In genomic region chr4:140531024-140531423, GRCm38 (mm10) we compare ENCODE assay signal across 7 mouse cellular contexts.
DNase-seq lines count a peak whose midpoint lies in the region; ATAC-seq and TF ChIP-seq lines count a peak whose summit lies in the region.

No protein-coding gene starts in this region.

- no peak for ATAC-seq in midbrain, embryonic 16.5 days
- ATAC-seq in kidney, postnatal 0 days (replicated peaks; ENCODE audit: low FRiP score, low read depth): peak; percentile 70
- ATAC-seq in forebrain, embryonic 14.5 days: no peak

- H3K9ac ChIP-seq in midbrain, embryonic 16.5 days (ENCODE audit: low read depth, low read length): no peak overlapping the region
- no peak overlapping the region for H3K9ac ChIP-seq in kidney, postnatal 0 days (ENCODE audit: low read depth, low read length)
- H3K9ac ChIP-seq in forebrain, embryonic 14.5 days (ENCODE audit: low read length): no peak overlapping the region

- H3K9me3 ChIP-seq in midbrain, embryonic 10.5 days (replicated peaks): no peaks in the 10 kb centered on the region
- H3K9me3 ChIP-seq in midbrain, embryonic 16.5 days (replicated peaks; ENCODE audit: control insufficient read depth, low read length, poor library complexity, severe bottlenecking): no peaks in the 10 kb centered on the region
- H3K9me3 ChIP-seq in kidney, postnatal 0 days (replicated peaks; ENCODE audit: low read length): no peaks in the 10 kb centered on the region
- H3K9me3 ChIP-seq in forebrain, embryonic 14.5 days (replicated peaks; ENCODE audit: control insufficient read depth, low read length): no peaks in the 10 kb centered on the region

- H3K4me1 ChIP-seq in midbrain, embryonic 10.5 days: peaks cover 59% of the 10 kb centered on the region
- peaks cover 34% of the 10 kb centered on the region for H3K4me1 ChIP-seq in midbrain, embryonic 16.5 days (ENCODE audit: control insufficient read depth, insufficient read depth, low read length)
- H3K4me1 ChIP-seq in bone marrow macrophage, adult 2 months (ENCODE audit: control insufficient read depth, insufficient read depth, low read length): peaks cover 18% of the 10 kb centered on the region
- no peaks in the 10 kb centered on the region for H3K4me1 ChIP-seq in kidney, postnatal 0 days (replicated peaks; ENCODE audit: insufficient read depth, low read length)
- peaks cover 11% of the 10 kb centered on the region; the same call in 1 of the 2 replicates for H3K4me1 ChIP-seq in forebrain, embryonic 14.5 days (ENCODE audit: control insufficient read depth, insufficient read depth, low read length)

- H3ac ChIP-seq in myocyte (ENCODE audit: control insufficient read depth, insufficient read length): no peak overlapping the region

- WGBS in midbrain, embryonic 10.5 days: 51% methylated on average over 9 of the region's 9 CpGs
- WGBS in midbrain, embryonic 16.5 days: 55% methylated on average over 9 of the region's 9 CpGs
- 37% methylated on average over 9 of the region's 9 CpGs for WGBS in kidney, postnatal 0 days
- 50% methylated on average over 9 of the region's 9 CpGs for WGBS in forebrain, embryonic 14.5 days

- no peak for TF ChIP-seq CTCF in bone marrow macrophage, adult 2 months (IDR thresholded peaks at IDR 0.05; ENCODE audit: low read depth, low read length)
- no peak for TF ChIP-seq CTCF in kidney, postnatal 0 days (IDR thresholded peaks at IDR 0.05; ENCODE audit: low read depth)

- H3K4me3 ChIP-seq in midbrain, embryonic 10.5 days: no peak overlapping the region
- no peak overlapping the region for H3K4me3 ChIP-seq in midbrain, embryonic 16.5 days (ENCODE audit: low read depth, low read length)
- H3K4me3 ChIP-seq in bone marrow macrophage, adult 2 months (ENCODE audit: insufficient read depth, low read length): no peak overlapping the region
- H3K4me3 ChIP-seq in kidney, postnatal 0 days (replicated peaks; ENCODE audit: low read depth, low read length): no peak overlapping the region
- H3K4me3 ChIP-seq in myocyte: no peak overlapping the region
- H3K4me3 ChIP-seq in forebrain, embryonic 14.5 days (ENCODE audit: low read depth, low read length): no peak overlapping the region

- no peaks in the 10 kb centered on the region for H3K79me2 ChIP-seq in myocyte (ENCODE audit: control insufficient read depth, insufficient read depth)

- DNase-seq in midbrain, embryonic 10.5 days (ENCODE audit: low spot score): peak; percentile 38
- DNase-seq in kidney, postnatal 0 days (ENCODE audit: low spot score): peak; percentile 61
- no peak for DNase-seq in c-Kit-positive CD71-positive TER-119-positive erythroid progenitor cells, embryonic 14.5 days (ENCODE audit: low spot score)
- no peak for DNase-seq in forebrain, embryonic 14.5 days (ENCODE audit: low spot score)

- H3K27me3 ChIP-seq in midbrain, embryonic 10.5 days (ENCODE audit: low read depth, poor library complexity, severe bottlenecking): no peaks in the 10 kb centered on the region
- H3K27me3 ChIP-seq in midbrain, embryonic 16.5 days (ENCODE audit: control insufficient read depth, insufficient read depth, low read depth, low read length): no peaks in the 10 kb centered on the region
- no peaks in the 10 kb centered on the region for H3K27me3 ChIP-seq in kidney, postnatal 0 days (ENCODE audit: insufficient read depth, low read length)
- H3K27me3 ChIP-seq in myocyte (ENCODE audit: control insufficient read depth, insufficient read depth, insufficient read length): no peaks in the 10 kb centered on the region
- H3K27me3 ChIP-seq in forebrain, embryonic 14.5 days (replicated peaks; ENCODE audit: control insufficient read depth, insufficient read depth, low read length): no peaks in the 10 kb centered on the region

- TF ChIP-seq POLR2A in bone marrow macrophage, adult 2 months (IDR thresholded peaks at IDR 0.05; ENCODE audit: borderline replicate concordance, low read depth, low read length): no peak
- peak; percentile 1 for TF ChIP-seq POLR2A in myocyte (IDR thresholded peaks at IDR 0.05; ENCODE audit: insufficient read length, low read depth)

- peak overlapping the region; percentile 55; the same call in 1 of the 2 replicates for H3K27ac ChIP-seq in midbrain, embryonic 10.5 days (replicated peaks)
- H3K27ac ChIP-seq in midbrain, embryonic 16.5 days (ENCODE audit: low read length): no peak overlapping the region
- peak overlapping the region; percentile 65 for H3K27ac ChIP-seq in bone marrow macrophage, adult 2 months (ENCODE audit: insufficient read depth, low read depth, low read length)
- no peak overlapping the region for H3K27ac ChIP-seq in kidney, postnatal 0 days
- H3K27ac ChIP-seq in forebrain, embryonic 14.5 days (ENCODE audit: low read depth, low read length): no peak overlapping the region

- H3K4me2 ChIP-seq in midbrain, embryonic 16.5 days (ENCODE audit: low read length): no peak overlapping the region
- H3K4me2 ChIP-seq in kidney, postnatal 0 days (ENCODE audit: low read length): no peak overlapping the region
- no peak overlapping the region for H3K4me2 ChIP-seq in myocyte (ENCODE audit: low read depth)
- H3K4me2 ChIP-seq in forebrain, embryonic 14.5 days (ENCODE audit: low read length): no peak overlapping the region

- peaks cover 74% of the 10 kb centered on the region for H3K36me3 ChIP-seq in midbrain, embryonic 10.5 days
- peaks cover 4% of the 10 kb centered on the region for H3K36me3 ChIP-seq in midbrain, embryonic 16.5 days (ENCODE audit: control insufficient read depth, insufficient read depth, low read length)
- peaks cover 10% of the 10 kb centered on the region for H3K36me3 ChIP-seq in kidney, postnatal 0 days (ENCODE audit: insufficient read depth, low read length)
- H3K36me3 ChIP-seq in myocyte (ENCODE audit: control insufficient read depth, insufficient read depth): peaks cover 15% of the 10 kb centered on the region
- H3K36me3 ChIP-seq in forebrain, embryonic 14.5 days (ENCODE audit: control insufficient read depth, insufficient read depth, low read length): peaks cover 35% of the 10 kb centered on the region

TF ChIP-seq in myocyte, 11 proteins besides CTCF, POLR2A, EP300 and RAD21:
- TF ChIP-seq POLR2AphosphoS2 (IDR thresholded peaks at IDR 0.05; ENCODE audit: insufficient read length, low read depth): no peak
- TF ChIP-seq MAX (IDR thresholded peaks at IDR 0.05; ENCODE audit: low read depth): no peak
- no peak for TF ChIP-seq SRF (IDR thresholded peaks at IDR 0.05; ENCODE audit: control insufficient read depth, insufficient read length, low read depth)
- no peak for TF ChIP-seq MYOG (IDR thresholded peaks at IDR 0.05; ENCODE audit: control insufficient read depth in 1 of 3, insufficient read depth in 1 of 3, insufficient read length in 2 of 3, low read depth in 2 of 3)
- no peak for TF ChIP-seq USF1 (IDR thresholded peaks at IDR 0.05; ENCODE audit: low read depth)
- no peak for TF ChIP-seq REST (IDR thresholded peaks at IDR 0.05; ENCODE audit: insufficient read depth, insufficient read length)
- TF ChIP-seq CEBPB (IDR thresholded peaks at IDR 0.05; ENCODE audit: insufficient read depth, poor library complexity, severe bottlenecking): no peak
- no peak for TF ChIP-seq TCF12 (IDR thresholded peaks at IDR 0.05; ENCODE audit: insufficient read depth, poor library complexity, severe bottlenecking)
- no peak for TF ChIP-seq TCF3 (IDR thresholded peaks at IDR 0.05; ENCODE audit: insufficient read length, low read depth)
- no peak for TF ChIP-seq E2F4 (IDR thresholded peaks at IDR 0.05; ENCODE audit: insufficient read depth)
- no peak for TF ChIP-seq MYOD1 (IDR thresholded peaks at IDR 0.05; ENCODE audit: control insufficient read depth in 1 of 3, insufficient read length in 2 of 3, low read depth in 2 of 3)

Comparison
In these comparisons a context has a peak if more than half of its experiments do, and no peak if none do; other contexts are left out.
1. H3K27ac ChIP-seq: peak in midbrain, embryonic 10.5 days (single experiment) and bone marrow macrophage, adult 2 months (single experiment); none in midbrain, embryonic 16.5 days (single experiment), kidney, postnatal 0 days (single experiment) and forebrain, embryonic 14.5 days (single experiment).
2. DNase-seq: peak in midbrain, embryonic 10.5 days (single experiment) and kidney, postnatal 0 days (single experiment); none in c-Kit-positive CD71-positive TER-119-positive erythroid progenitor cells, embryonic 14.5 days (single experiment) and forebrain, embryonic 14.5 days (single experiment).